Mouse (Mus musculus) small intestine, adult 2 months (tissue): ENCODE results near the gene Rcbtb2.

ENCODE experiments used
- CTCF ChIP-seq: fragments of 200-500 bp; IDR thresholded peaks from 2 replicates; pipeline ENCODE4 v1.5.1; 2012; ENCODE audit warnings: low read depth, mild to moderate bottlenecking, control low read depth, inconsistent platforms, low read length, moderate library complexity, mixed read lengths; ENCODE audit not compliant: insufficient replicate concordance, insufficient read length; ENCODE audit errors: extremely low read depth
- POLR2A ChIP-seq: fragments of 200-500 bp; IDR thresholded peaks from 2 replicates; pipeline ENCODE4 v1.6.1; 2012; ENCODE audit warnings: low read depth, mild to moderate bottlenecking, control low read depth, inconsistent platforms, low read length, moderate library complexity

DNA sequence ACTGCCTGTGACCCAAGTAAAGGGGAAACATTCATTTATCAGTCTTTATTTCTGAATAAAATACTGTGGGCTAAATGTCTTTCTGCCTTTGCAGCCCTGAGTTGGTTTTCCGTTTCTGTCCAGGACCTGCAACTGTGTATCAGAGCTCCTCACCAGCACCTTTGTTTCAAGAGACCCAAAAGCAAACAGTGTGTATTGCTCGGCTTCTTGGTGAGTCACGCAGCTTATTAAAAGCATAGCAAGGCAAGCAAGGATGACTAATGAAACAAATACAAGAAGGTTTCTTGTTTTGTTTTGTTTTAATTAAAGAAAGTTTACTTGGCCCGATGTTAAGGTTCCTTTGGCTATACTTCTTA, at the start of gene Rcbtb2:
- TF ChIP-seq CTCF (no peak), POLR2A (no peak)
